Mouse (Mus musculus) fibroblast of lung, adult 2 months (primary cell): ENCODE results near the gene Msh3.
A peak's percentile ranks its signal among the peaks of the same experiment; 100 is the strongest.
"Not testable (repeated sequence)": the region's sequence is repeated elsewhere in the genome, so short reads cannot be mapped to it uniquely, and the experiment has no call there.

Experiments used
- DNase-seq: peaks from one replicate; pipeline ENCODE4 v3.0.0-alpha.2; 2011; ENCODE audit warnings: low read depth

Msh3 gene

DNA sequence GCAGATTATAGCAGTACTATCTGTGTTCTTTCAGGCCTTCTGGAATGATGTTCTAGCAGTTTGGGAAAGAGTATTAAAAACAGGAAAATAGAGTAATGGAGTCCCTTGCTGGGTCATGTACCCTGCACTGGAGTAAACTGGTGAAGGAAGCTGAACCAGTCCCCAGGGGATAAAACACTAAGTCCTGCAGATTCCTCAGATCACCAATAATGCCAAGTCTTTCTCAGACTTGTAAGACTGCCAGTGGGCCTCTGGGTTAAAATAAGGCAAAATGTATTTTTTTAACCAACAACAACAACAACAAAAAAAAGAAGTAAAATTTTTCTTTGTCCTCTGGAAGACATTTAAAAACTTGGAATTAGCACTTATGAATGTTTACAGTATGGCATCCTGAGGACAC is 102.5 kb downstream of the Msh3 start:
- DNase-seq = no peak

DNA sequence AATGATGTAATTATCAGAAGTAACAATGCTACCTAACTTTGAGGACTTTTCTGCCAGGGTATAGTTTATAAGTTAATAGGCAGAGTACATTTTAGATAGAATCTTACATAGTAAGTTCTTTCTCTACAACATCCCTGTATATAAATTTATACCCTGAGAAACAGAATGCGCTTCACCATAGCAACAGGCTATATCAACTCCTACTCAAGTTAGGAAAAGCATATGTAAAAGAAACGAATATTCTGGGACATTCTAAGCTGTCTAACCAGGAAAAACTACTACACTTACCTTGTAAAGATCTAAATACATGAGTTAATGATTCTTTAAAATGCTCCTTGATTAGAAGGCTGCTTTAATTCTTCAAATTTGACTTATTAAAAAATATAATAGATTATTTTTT is 107.2 kb downstream of the Msh3 start:
- no peak for DNase-seq

DNA sequence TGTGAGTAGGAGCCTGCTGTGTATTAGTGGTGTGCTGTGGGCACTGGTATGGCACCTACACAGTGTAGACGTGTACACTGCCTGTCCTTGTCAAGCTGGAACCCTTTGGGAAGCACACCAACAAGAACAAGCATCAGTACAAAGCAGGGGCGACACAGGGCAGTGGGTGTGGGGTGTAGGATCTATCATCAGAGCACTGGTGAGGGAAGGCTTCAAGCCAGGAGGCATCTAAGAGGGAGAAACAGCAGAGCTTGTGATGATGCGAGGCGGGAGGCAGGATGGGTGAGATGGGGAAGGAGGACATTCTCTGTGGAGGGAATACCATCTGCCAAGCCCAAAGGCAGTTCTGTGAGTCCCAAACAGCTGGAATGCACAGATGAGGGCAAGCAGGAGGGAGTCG is 107.8 kb downstream of the Msh3 start:
- DNase-seq = no peak

DNA sequence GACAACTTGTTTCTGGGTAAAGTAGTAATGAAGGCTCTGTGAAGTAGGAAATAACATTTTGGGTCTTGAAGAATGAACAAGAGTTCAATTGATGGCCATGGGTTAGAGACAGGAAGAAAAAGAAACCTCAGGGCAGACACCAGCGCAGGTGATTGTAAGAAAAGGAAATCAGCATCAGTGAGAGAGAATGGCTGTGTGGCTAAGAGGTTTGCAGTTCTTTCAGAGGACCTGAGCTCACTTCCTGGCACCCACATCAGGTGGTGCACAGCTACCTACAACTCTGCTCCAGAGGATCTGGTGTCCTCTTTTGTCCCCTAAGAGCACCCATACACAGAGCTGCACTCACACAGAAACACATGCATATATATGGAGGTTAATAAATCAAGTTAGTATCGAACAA is 110.1 kb downstream of the Msh3 start:
- no peak for DNase-seq

DNA sequence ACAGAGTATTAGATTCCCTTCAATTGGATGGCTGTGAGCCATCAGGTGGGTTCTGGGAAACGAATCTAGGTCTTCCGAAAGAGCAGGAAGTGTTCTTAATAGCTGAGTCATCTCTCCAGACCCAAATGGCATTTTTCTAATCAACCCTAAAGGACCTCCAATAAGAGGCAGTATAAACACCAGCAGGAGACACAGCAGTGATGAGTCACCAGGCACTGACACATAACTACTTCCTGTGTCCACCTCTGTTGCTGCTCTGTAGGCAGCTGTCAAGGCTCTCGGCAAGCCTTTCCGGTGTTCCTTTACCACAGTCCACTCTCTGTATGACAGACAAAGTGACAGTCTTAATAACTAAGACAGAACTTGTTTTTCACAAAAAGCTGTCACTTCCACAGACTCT is 113.4 kb downstream of the Msh3 start:
- DNase-seq = peak; percentile 21

DNA sequence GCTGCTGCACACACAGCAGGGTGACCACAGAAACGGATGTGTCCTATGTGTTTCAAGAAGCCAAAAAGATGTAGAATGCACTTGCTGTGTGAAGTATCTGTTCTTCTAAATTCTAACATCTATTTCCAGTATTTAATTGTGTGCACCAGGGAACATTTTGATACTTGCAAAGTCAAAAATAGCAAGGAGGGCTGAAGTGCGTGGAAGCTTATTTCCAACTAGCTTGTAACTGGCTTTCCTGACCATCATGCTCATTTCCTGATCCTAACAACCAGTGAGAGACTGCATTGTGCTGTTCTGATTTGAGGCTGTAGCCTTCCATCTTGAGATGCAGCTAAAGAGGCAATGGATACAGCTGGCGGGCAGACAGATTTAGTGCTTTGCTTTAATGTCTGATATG is 116.9 kb downstream of the Msh3 start:
- no peak for DNase-seq

DNA sequence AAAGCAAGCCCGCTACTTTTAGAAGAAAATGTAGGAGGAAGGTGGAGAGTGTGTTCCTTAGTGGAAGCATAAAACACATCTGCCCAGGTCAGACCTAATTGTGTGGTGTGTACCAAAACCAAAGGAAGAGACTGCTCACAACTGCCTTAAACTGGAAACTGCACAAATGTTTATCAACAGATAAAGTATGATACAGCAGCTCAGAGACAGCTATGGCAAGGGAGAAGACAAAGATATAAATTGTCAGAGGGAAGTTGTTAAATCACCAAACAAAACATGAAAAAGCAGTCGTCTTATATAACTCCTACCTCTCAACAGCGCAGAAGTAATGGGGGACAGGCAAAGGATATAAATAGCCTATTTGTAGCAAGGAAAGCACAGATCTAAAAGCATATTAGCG is 117.8 kb downstream of the Msh3 start:
- DNase-seq = no peak

DNA sequence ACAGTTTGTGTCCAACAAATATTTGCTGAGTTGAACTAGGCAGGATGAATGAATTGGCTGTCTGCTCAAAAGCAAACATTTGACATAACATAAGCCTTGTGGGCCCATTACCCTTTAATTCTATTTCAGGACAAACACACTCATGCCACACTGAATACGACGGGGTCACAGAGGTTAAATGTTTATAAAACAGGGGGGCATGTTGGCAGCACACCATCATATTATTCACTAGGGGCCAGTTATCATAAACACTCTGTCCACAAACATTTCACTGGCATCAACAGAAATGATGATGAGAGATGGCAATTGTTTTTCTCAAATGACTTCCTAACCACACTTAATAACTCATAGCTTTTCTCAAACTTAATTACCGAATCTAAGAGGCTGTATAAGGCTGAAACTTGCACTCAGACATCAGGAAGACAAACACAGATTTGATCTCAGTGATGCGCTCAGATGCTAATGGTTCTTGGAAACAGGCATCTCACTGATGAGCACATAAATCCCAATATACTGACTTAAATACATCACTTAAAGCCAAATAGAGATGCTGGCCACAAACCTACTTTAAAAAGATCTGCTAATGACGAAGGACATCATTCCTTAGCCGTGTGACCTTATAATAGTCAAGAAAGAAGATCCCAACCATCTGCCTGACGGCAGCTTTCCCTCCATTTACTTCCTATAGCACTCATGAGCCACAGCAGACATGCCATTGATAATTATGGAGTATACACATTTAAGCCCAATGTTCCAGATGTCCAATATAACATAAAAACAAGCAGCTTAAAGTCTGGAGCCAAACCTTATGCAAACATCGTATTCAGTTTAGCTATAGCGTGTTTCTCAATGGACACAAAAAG is 122.5 kb downstream of the Msh3 start:
- DNase-seq = no peak

DNA sequence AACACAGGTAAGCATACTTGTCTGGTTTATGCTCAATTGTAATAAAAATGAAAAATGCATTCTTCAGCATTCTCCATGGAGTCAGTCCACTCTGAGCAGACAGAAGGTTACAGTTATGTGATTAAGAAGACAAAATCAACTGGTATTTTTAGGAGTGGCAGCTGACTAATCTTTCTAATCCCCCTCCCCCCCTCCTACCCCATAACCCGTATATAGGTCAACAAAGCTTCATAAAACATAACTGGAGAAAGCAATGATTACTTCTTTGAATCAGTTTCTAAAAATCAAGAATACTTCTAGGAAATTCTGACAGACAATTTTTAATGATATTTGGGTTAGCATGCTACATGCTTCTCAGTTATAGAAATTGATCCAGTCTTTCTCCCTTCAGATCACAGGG is 126.8 kb downstream of the Msh3 start:
- no peak for DNase-seq

DNA sequence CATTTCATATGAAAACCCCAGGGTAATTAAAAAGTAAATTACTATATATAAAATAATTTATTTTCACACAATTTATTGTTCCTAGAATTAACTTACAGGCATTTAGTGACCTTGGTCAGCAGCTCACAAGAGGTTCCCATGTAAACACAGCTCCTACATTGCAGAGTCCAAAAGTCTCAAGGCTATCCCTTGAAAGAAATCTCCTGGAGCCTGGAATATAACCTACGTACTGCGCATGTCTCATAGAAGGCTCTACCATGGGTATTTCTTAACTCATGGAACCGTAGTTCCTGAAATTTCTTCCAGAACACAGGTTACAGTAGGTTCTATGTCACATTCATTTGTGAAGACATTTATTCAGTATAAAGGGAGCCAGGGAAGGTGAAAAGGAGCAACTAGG is 131.2 kb downstream of the Msh3 start:
- DNase-seq = no peak

DNA sequence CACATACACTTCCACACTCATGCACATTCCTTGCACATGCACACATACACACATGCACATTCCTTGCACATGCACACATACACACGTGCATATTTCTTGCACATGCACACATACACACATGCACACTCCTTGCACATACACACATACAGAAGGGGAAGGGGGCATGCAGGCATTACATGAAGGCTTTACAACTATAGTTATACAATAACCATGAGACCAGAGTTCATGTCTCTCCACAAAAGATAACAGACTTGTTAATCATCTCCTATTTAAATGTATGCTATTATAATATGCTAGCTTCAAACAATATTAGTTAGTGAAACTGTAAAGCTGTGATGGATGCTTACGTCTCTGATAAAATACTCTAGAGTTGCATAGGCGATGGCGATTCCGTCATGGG is 132.0 kb downstream of the Msh3 start:
- DNase-seq = no peak

DNA sequence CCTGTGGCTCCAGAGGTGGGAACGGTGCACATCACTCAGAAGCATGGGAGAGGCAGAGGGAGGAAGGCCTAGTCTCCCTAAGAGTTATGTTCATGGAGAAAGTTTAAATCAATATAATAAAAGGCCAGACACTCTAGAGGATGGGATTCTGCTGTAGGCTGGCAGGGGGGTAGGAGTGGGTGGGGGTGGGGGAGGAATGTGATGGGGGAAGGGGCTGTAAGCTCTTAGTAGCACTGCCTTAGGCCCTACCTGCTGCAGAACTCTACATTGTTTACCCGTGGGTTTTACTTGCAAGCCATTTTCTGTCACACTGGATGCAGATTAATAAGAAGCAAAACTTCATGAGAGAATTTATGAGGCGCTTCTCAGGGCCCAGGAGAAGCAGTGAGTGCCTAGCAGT is 135.0 kb downstream of the Msh3 start:
- DNase-seq = no peak

DNA sequence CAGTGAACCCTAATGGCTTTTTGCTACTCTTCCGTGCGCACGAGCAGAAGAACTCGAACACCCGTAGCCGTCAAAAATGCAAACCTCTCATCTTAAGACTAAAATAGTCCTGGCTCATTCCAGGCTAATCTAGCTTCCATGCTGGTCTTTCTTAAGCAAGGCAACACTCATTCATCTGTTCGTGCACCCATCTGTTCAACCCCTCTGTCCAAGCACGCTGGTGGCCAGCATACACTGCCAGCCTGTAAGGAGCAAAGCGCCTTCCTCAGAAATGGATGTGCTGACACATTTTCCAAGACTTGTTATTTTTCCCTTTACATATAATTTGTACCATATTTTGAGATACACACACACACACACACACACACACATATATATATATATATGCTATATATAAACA is 137.6 kb downstream of the Msh3 start:
- DNase-seq = no peak

DNA sequence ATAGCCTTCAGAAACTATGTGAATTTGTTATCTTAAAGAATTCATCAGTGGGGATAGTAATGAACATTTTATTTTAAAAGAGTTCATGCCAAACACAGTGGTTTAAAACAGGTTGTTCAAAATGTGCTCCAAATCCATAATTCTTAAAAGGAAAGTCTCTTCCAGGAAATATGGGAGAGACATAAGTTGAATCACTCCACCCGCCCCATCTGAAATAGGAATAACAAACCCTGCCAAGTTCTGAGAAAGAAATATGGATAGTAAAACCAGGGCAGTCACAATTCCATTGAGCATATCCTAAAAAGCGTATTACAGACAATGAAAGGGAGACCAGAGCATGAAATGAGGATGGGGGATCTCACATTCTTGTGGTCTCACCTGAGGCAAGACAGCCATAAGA is 157.9 kb downstream of the Msh3 start:
- DNase-seq = no peak

DNA sequence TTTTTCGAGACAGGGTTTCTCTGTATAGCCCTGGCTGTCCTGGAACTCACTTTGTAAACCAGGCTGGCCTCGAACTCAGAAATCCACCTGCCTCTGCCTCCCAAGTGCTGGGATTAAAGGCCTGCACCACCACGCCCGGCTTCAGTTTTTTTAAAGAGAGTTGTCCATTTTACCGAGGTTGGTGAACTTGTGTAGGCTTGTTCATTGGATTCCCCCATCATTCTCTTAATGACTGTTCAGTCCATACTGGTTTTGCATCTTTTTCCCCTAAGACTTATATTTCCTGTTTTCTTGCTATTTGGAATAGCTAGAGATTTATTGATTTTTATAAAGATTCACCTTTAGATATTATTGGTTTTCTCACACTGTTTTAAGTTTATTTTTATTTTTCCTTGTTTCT is 161.0 kb downstream of the Msh3 start:
- not testable (repeated sequence) for DNase-seq

DNA sequence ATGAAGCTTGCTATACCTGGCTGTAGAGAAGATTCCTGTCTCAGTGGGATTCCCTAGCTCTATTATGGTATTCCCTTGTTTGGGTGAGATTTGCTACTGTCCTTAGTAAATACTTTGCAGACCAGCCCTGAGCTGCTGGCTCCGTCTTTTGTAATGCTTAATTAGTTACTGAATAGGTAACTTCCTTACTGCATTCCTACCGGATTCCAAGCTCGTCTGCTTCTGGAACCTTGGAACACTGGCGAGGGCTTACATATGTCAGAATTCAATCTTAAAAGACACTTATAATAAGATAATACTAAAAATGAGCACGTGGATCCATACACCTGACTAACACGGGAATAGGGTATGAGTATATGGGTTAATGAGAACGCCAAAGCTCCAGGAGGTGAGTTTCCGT is 182.1 kb downstream of the Msh3 start:
- DNase-seq = not testable (repeated sequence)
